ENCODE assay signal across 8 mouse cellular contexts in genomic region chr16:19760074-19760473, GRCm38 (mm10). TPM values are rescaled to one million over a fixed set of nuclear protein-coding genes. Genes with fewer than 3 reads are reported as not detected.
DNase-seq lines count a peak whose midpoint lies in the region; ATAC-seq and TF ChIP-seq lines count a peak whose summit lies in the region.

Gene B3gnt5 (plus strand): TSS chr16:19760208.

- ATAC-seq in embryonic facial prominence, embryonic 14.5 days (ENCODE audit: low read depth) = peak; percentile 97
- peak; percentile 95 for ATAC-seq in heart, postnatal 0 days (ENCODE audit: insufficient read depth, low read depth)

- under 1% methylated on average over 15 of the region's 15 CpGs for WGBS in embryonic facial prominence, embryonic 14.5 days
- under 1% methylated on average over 15 of the region's 15 CpGs for WGBS in heart, postnatal 0 days
- 6% methylated on average over 15 of the region's 15 CpGs for WGBS in macrophage (ENCODE audit: missing documents)

- no peaks in the 10 kb centered on the region for H3K27me3 ChIP-seq in embryonic facial prominence, embryonic 14.5 days (replicated peaks; ENCODE audit: control insufficient read depth, insufficient read depth, low read length)
- no peaks in the 10 kb centered on the region for H3K27me3 ChIP-seq in heart, postnatal 0 days (ENCODE audit: control insufficient read depth, insufficient read depth, low read length)

- no peaks in the 10 kb centered on the region for H3K9me3 ChIP-seq in embryonic facial prominence, embryonic 14.5 days (ENCODE audit: control insufficient read depth, low read length)
- H3K9me3 ChIP-seq in heart, postnatal 0 days (replicated peaks; ENCODE audit: control insufficient read depth, low read length) = no peaks in the 10 kb centered on the region

- peaks cover 5% of the 10 kb centered on the region; the same call in 1 of the 2 replicates for H3K36me3 ChIP-seq in embryonic facial prominence, embryonic 14.5 days (ENCODE audit: control insufficient read depth, insufficient read depth, low read length)
- no peaks in the 10 kb centered on the region for H3K36me3 ChIP-seq in heart, postnatal 0 days (replicated peaks; ENCODE audit: control insufficient read depth, insufficient read depth, low read length)
- H3K36me3 ChIP-seq in macrophage (ENCODE audit: inconsistent target) = no peaks in the 10 kb centered on the region

- H3K4me1 ChIP-seq in embryonic facial prominence, embryonic 14.5 days (ENCODE audit: control insufficient read depth, insufficient read depth, low read length) = peaks cover 7% of the 10 kb centered on the region
- H3K4me1 ChIP-seq in heart, postnatal 0 days (ENCODE audit: control insufficient read depth, insufficient read depth) = no peaks in the 10 kb centered on the region

- no peak for TF ChIP-seq CTCF in heart, postnatal 0 days (IDR thresholded peaks at IDR 0.05; ENCODE audit: low read depth)

- H3K4me2 ChIP-seq in embryonic facial prominence, embryonic 14.5 days (ENCODE audit: low read depth, low read length) = peak within 1 kb of the TSS; percentile 72
- H3K4me2 ChIP-seq in heart, postnatal 0 days (ENCODE audit: low read depth, low read length) = peak within 1 kb of the TSS; percentile 99

- H3K79me2 ChIP-seq in macrophage (ENCODE audit: inconsistent target) = no peaks in the 10 kb centered on the region

- TF ChIP-seq EP300 in heart, postnatal 0 days (IDR thresholded peaks at IDR 0.05; ENCODE audit: low read depth) = no peak

- DNase-seq in right cerebral cortex, postnatal 14 days = peak; percentile 6
- no peak for DNase-seq in right cerebral cortex, postnatal 36 days (ENCODE audit: low spot score in 2 of 2)
- peak; percentile 94 for DNase-seq in embryonic facial prominence, embryonic 14.5 days (ENCODE audit: low spot score)
- DNase-seq in heart, postnatal 0 days (ENCODE audit: low spot score) = peak; percentile 89
- DNase-seq in kidney, postnatal 14 days = peak; percentile 59
- peak; percentile 61 to 64 for DNase-seq in spleen, adult 18-20 months
- no peak for DNase-seq in layer of hippocampus, postnatal 14 days (ENCODE audit: low spot score in 2 of 2)

- peak within 1 kb of the TSS; percentile 84 for H3K27ac ChIP-seq in embryonic facial prominence, embryonic 14.5 days (replicated peaks; ENCODE audit: low read depth, low read length)
- peak within 1 kb of the TSS; percentile 61 for H3K27ac ChIP-seq in heart, postnatal 0 days (ENCODE audit: low read depth)
- no peak within 1 kb of the TSS for H3K27ac ChIP-seq in macrophage

- peak within 1 kb of the TSS; percentile 81 for H3K9ac ChIP-seq in embryonic facial prominence, embryonic 14.5 days (ENCODE audit: low read depth, low read length)
- peak within 1 kb of the TSS; percentile 73 for H3K9ac ChIP-seq in heart, postnatal 0 days (replicated peaks; ENCODE audit: low read depth, low read length)

- H3K4me3 ChIP-seq in embryonic facial prominence, embryonic 14.5 days (ENCODE audit: low read depth, low read length) = peak within 1 kb of the TSS; percentile 56
- peak within 1 kb of the TSS; percentile 80 for H3K4me3 ChIP-seq in heart, postnatal 0 days (ENCODE audit: low read depth, low read length)
- H3K4me3 ChIP-seq in macrophage (ENCODE audit: inconsistent target) = peak within 1 kb of the TSS; percentile 29

RNA-seq across cellular contexts. Expression of gene B3gnt5, which starts in this region (rescaled TPM):
- polyA plus RNA-seq in embryonic facial prominence, embryonic 14.5 days (2014; fragmentation: Nextera tagmentation; extraction: Ambion mirVana) = 17.5 and 19.8 TPM in 2 replicates
- 11.4 and 13.4 TPM in 2 replicates for total RNA-seq in heart, postnatal 0 days (2014; rRNA removed; ENCODE audit: low replicate concordance)
- 2.8 and 4.5 TPM in 2 replicates for polyA plus RNA-seq in heart, postnatal 0 days (2015; fragmentation: Nextera tagmentation; extraction: Ambion mirVana)
- 1 to 10 TPM in 17 of 26 experiments, under 1 TPM in 9; 0.38 to 7.9 (median 1.7) TPM for total RNA-seq in macrophage (2018; cell fraction: chromatin; rRNA removed)
- total RNA-seq in macrophage (2018; cell fraction: cytosol; rRNA removed) = 1 to 10 TPM in 14 of 26 experiments, under 1 TPM in 12; 0.39 to 5.1 (median 1.0) TPM
- 1 to 10 TPM in 21 of 26 experiments, under 1 TPM in 5; 0.30 to 7.0 (median 2.0) TPM for total RNA-seq in macrophage (2018; cell fraction: nucleus; rRNA removed)
- 0.46 to 1.4 TPM (median 0.54 TPM) in 3 replicates for polyA plus RNA-seq in macrophage (2018)
- 1 to 10 TPM; 2.7 to 3.5 TPM for total RNA-seq in layer of hippocampus, postnatal 14 days (2021)

Comparison
In these comparisons a context has a peak if more than half of its experiments do, and no peak if none do; other contexts are left out.
1. DNase-seq: peak in right cerebral cortex, postnatal 14 days (single experiment), embryonic facial prominence, embryonic 14.5 days (single experiment), heart, postnatal 0 days (single experiment), kidney, postnatal 14 days (single experiment) and spleen, adult 18-20 months (2 of 2); none in right cerebral cortex, postnatal 36 days (0 of 2) and layer of hippocampus, postnatal 14 days (0 of 2).
2. H3K4me3 ChIP-seq: peak in every context shown above with its lines; median percentile 80 in heart, postnatal 0 days; 56 in embryonic facial prominence, embryonic 14.5 days; 29 in macrophage.